Mouse (Mus musculus) erythroblast, adult 5-6 weeks (primary cell): ENCODE measurements at regions not wholly inside any gene's neighbourhood (a gene's known extent, or its start where the extent isn't known, plus 50 kb on each side); places are given as distances from the start of the nearest gene placed in this dataset.

Experiments used
- ATAC-seq: replicated peaks from 2 replicates; pipeline ENCODE4 v1.8.0; 2016; ENCODE audit warnings: moderate number of reproducible peaks, mild to moderate bottlenecking, moderate TSS enrichment, inconsistent platforms; ENCODE audit not compliant: poor library complexity, low FRiP score, severe bottlenecking

DNA sequence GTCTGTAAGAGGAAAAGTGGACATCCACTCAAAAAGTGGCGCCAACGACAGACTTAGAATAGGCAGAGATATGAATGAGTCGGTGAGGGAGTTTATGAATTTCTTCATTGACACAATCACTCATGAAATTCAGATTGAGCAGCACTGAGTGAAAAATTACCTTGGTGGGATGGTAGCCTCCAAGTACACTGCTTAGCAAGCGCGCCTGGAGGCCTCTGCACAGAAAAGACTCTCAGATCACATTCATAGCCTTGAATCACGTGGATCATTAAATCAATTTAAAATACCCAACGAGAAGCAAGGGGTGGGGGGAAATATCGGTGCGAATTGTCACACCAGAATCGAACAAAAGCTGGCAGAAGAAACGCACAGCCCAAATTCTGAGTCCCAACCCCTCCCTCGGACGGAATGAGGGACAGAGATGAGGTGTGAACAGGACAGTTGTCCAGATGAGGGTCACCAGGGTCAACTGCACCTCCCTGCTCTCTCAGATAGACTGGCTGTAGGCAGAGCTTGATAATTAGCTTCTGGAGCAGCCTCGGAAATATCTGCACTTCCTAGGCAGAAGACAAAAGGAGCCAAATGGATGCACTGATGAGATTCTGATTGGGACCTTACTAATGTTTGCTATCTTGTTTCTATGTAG lies 113.5 kb upstream of the Cdkn3 start:
- no peak for ATAC-seq

DNA sequence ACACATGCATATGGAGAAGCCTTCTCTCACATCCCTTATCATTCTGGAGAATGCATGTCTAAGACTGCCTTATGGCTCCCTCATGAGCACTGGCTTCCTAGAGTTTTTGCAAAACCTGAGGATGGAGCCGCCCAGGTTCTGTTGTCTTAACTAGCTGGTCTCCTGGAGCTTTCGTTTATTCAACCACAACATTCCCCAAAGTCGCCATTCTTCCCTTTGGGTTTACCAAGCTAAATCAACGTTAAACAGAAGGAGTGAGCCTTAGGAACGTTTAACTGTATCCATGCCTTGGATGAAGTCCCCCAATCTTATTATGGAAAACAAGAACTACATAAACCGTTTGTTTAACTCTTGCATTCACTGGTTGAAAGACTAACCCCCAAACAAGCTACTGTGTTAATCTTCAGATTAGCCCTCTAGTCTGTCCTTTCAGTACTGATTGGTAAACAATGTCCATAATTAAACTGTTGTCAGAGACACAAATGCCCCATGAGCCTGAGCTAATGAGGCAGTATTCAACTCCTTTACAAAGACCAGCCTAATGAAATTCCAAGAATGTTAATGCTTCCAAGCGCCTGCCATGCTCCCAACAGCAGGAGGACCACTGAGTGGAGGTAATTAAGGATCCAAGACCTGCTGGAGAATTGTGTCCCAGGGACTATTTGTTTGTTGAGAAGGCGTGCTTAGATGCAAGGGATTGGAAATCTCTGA lies 121.1 kb upstream of the Cdkn3 start:
- no peak for ATAC-seq

DNA sequence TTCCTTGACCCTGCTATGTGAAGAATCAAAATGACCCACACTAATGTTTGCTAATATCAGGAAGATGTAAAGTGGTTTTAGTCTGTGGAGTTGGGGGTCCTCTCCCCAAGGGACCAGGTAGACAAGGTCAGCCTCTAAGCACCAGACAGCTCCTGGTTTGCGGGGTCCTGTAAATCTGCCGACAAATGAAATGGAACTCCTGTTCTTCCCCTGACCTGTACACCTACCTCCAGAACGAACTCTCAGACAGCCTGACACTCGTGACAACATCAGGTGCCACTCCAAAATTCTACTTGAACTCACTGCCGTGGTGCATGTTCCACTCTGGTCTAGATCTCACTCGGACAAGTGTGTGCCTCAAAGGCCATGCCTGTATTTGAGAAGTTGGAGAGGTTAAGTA lies 121.8 kb upstream of the Cdkn3 start:
- ATAC-seq: no peak

DNA sequence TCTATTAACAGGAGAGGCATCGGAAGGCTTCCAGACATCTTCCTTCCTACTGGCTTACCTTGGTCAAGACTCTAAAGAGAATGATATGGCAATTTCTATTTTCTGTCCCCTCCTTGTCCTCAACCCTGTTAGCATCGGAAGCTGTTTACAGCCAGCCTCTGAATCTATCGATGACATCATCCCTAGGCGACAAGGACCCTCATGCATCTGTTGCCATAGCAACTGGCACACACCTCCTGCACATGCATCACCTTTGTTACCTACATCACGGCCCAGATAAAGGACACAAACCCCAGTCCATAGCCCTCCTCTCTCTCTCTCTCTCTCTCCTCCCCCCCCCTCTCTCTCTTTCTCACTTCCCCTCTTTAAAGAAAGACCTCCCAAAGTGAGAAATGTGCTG lies 123.1 kb upstream of the Cdkn3 start:
- no peak for ATAC-seq

DNA sequence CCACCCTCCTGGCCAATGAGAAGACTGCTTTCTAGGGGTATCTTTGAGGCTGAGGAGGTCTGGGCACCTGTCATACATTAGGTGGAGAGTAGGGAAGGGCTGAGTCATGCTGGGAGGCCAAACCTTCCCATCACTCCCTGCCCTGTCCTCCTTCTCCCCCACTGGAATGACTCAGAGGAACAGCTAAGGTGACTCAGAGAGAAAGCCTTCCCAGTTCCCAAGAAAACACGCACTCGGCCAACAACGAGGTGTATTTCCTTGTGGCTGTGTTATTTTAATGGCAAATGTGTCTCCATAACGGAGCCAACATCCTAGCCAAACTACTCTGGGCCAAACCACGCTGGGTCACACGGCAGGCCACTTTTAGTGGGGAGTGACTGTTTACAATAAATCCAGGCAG lies 124.0 kb upstream of the Cdkn3 start:
- ATAC-seq: no peak

DNA sequence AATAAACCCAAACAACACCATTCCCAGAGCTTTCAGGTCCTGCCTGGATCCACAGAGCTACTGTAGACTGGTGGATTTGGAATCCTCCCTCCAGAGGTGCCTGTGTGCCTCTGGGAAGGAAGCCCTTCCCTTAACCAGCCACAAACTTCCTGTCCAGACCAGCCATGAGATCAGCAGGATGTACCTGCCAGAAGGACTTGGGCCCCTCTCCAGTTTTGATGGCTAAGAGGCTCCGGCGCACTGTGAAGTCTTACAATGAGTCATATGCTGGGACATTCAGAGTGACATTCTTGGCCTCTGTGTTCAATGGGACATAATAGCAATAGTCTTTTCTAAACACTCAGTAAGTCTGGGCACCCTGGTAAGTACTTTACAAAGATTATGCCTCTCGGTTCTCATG lies 125.0 kb upstream of the Cdkn3 start:
- ATAC-seq: no peak

DNA sequence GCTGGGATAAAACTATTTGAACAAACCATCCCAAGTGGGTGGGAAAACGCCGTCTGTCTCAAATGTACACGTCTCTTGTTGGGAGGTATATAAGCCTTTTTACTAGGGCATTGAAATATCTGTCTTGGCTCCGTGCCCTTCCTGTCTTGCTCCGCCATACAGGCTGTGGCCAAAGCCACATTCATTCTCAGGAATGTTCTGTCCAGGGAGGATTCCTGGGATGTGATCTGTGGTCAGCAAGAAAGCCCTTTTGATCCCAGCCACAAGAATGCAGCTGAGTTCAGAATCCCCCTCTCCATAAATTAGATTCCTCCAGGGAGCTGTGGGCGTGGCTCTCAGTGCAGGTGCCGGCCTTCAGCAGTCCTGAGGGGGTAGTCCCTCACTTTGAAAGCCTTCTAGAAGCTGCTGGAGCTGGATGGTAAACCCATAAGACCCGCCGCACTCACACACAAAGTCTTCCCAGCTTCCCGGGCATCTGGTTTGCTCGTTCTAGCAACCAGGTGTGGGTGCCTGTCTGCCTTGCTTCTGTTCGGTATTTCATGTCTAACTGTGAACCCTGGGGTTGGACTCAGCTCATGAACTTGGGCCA lies 125.6 kb upstream of the Cdkn3 start:
- ATAC-seq: no peak

DNA sequence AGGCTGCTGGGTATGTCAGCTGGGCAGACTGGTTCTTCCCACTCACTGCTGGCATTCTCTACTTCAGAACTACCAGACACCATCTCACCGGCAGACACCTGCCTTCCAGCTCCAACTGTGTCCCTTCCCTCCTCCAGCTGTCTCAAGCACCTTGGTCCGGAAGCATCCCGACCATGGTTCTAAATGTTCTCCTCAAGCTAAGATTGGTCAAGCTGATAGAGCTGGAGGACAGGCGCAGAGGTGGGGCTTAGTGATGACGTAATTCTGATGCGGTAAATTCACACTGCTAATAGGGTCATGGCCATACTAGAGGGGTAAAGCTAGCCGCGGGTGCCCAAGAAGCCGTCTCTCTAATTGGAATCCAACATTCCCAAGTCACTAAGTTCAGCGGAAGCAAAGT lies 126.1 kb upstream of the Cdkn3 start:
- ATAC-seq: no peak

DNA sequence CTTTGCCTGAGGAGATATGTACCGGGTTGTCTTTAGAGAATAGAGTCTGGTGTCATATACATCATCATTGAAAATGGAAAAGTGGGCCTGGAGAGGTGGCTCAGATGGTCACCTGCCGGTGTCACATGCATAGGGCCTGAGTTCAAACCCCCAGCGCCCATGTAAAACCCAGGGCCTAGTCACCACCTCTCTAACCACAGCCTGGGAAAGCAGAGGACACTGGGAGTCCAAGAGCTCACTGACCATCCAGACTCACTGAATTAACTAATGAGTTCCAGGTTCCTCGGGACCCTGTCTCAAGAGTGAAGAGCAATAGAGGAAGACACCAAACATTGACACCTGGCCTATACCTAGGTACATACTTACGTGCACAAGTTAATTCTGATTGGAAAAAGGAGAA lies 132.7 kb upstream of the Cdkn3 start:
- ATAC-seq: no peak

DNA sequence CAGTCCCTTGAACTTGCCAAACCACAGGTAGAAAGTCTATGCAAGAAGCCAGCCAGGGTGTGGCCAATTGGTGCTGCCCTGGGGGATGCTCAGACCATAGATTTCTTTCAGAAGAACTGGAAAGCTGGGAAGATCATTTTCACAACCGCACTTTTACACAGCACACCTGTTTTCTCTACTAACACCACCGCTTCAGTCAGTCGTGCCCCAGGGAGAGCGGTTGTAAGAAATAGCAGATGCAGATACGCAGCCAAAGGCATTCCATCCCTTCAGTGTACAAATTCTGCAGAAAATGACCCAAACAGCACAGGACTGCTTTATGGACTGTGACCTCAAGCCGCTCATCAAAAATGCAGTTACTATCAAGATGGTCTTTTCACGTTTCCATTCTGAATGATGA lies 134.6 kb upstream of the Cdkn3 start:
- ATAC-seq: no peak

DNA sequence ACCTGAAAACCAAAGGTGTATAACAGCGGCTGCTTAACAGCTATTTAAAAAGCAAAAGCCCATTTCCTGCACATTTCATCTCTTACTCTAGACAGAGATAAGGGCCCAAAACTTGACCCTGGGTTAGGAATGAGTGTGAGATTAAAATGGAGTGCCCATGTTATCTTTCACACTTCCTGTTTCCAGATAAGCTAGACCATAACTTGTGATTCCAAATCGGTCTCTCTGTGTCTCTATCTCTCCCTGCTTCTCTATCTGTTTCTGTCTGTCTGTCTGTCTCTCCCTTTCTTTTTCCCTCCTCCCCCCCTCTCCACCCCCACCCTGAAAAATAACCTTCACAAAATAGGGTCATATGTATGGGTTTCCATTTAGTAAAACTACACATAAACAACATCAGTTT lies 136.7 kb upstream of the Cdkn3 start:
- no peak for ATAC-seq

DNA sequence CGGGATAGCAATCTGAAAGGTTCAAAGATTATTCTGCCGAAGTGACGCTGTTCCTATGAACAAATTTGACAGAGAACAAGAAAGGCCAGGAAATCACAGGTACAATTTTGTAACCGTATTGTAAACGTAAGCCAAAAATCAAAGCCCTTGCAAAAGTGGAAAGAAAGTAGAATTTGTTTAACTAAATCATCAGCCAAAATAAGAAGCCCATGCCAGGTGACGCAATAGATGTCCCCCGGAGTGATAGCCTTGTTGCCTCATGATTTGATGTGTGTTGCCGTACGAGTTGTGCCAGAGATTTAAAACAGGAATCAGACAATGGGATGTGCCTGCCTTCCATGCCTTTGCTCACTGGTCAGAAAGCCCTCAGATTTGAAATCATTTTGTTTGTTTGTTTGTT lies 144.3 kb upstream of the Cdkn3 start:
- no peak for ATAC-seq

DNA sequence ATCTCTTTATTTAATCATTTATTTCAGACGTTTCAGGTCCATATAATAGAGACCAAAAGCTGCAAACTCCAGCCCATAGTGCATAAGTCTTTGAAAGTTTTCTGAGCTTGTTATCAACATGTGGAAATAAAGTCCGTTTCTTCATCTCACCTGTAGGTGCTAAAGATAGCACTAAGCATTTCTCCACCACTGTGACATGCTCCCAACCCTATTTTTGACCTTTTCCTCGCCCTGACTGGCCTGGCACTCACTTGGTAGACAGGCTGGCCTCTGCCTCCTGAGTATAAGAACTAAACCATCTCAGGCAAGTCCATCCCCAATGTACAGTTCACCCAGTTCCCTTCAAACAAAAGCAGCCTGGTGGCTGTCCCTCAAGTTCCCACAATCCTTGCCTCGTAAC lies 145.4 kb upstream of the Cdkn3 start:
- no peak for ATAC-seq

DNA sequence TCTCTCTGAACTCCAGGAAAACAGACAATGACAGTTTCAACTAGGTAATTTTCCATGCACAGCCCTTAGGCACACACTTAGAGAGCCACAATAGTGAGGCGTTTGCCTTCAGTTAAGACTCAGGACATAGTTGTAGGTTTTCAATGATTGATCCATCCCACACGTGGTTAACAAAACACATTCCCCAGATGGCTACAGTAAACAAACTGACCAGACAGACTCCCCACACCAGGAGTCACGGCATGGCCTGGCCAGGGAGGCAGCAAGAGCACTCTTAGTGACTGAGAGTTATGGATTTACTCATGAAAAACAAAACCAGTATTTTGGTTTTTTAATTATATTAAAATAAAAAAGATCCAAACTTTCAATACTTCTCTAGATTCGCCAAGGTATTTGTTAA lies 146.6 kb upstream of the Cdkn3 start:
- no peak for ATAC-seq

DNA sequence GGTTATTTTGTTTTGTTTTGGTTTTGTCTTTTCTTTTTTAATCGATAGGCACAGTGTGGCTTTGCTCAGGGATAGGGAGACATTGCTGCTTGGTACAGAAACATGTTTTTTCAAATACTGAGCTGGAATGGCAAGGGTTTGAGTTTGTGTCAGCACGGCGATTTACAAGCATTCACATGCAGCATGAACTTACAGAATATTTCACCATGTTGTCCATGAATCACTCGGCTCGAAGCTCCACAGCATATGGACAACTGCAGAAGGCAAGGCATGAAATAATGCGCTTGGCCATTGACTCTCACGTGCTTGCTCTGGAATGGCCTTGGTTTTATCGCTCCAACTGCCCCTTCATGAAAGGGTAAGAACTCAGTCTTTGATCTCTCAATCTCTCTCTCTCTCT lies 147.1 kb upstream of the Cdkn3 start:
- ATAC-seq: no peak

DNA sequence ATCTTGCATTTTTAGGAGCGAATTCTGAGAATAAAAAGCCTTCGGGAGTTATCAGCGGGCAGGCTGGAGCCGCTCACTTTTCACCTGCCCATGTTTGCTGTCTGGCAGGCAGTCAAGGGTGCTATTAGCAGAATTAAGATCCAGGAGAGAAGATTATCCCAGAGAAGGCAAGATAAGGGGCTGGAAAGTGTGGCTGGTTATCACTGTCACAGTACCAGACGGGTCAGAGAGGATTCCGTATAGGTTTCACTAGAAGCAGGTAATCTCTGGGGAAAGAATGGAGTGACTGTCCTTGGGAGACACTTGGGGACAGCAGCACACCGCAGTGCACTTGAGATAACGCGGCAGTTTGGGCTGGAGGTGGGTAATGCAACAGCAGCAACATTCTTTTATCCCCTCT lies 147.8 kb upstream of the Cdkn3 start:
- no peak for ATAC-seq

DNA sequence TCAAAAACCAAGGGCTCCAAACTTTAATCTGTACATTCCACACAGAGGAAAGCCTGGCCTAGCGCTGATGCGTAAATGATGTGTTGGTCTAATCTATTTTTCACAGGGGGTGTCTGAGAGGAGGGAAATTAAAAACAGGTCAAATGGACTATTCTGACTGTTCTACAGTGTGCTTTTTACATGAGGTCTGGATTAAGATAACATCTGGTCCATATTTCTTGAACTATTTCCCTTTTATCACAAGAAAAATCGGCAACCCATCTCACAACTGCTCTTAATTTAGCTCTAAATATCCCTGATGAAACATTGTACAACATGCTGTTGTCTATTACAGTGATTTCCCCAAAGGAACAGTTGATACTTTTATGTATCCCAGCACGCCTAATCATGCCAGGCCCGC lies 149.4 kb upstream of the Cdkn3 start:
- ATAC-seq: no peak

DNA sequence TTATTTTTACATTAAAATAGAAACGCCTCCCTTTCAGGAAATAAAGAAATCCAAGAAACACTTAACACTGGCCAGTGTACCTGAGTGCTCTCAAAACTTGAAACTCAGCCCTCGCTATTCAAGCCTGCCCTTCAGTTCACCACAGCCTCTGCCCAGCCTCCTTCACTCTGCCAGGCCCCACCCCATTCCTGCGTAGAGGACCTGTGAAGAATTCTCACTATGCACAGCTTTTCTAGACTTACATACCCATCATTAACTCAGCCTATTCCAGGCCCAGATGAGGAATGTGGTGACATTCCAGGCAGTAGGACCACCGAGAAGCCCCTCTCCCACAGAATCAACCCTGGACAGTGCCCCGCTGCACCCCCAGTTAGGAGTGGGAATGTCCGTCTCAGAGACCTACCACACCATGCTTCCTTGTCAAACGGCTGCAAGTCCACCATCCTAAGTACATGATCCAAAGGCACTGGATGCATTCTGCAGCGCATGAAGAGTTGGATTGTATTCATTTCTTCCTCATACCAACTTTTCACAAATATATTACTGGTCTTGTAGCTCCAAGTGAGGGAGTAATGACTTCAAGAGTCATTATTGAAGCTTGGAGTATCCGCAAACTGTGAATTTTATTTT lies 150.0 kb upstream of the Cdkn3 start:
- no peak for ATAC-seq

DNA sequence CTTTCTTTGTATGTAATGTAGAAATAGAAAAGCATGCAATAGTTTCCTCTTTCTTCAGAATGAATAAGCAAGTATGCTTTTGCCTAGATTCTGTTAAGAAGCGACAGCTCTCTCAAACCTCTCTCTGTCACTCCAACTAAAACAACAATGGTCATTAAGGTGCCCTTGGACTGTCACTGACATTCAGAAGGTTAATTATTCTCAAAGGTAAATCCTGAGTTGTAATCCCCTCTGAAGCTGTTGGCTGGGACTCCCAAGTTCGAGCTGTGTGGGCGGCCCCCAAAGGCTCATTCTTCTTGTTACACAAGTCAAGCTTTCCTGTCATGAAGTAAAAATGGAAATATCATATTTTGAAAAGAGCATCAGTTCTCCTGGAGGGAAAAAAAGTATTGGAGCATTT lies 153.6 kb upstream of the Cdkn3 start:
- no peak for ATAC-seq

DNA sequence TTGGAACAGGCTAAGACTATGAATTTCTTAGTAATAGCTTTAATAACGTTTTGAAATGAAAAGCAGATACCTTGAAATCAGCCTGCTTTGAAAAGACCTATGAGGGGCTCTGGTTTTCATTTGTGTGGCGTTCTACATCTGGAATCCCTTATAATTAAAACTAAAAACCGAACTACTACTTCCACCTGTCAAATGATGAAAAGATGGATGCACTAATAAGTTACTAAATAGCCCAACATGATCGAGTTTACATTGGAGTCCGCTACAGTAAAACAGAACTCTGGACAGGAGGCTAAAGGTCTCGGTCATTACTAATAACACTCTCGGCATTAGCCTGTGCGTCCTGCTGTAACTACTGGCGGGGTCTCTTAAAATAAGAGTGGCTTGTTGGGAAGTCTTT lies 154.3 kb upstream of the Cdkn3 start:
- ATAC-seq: no peak

DNA sequence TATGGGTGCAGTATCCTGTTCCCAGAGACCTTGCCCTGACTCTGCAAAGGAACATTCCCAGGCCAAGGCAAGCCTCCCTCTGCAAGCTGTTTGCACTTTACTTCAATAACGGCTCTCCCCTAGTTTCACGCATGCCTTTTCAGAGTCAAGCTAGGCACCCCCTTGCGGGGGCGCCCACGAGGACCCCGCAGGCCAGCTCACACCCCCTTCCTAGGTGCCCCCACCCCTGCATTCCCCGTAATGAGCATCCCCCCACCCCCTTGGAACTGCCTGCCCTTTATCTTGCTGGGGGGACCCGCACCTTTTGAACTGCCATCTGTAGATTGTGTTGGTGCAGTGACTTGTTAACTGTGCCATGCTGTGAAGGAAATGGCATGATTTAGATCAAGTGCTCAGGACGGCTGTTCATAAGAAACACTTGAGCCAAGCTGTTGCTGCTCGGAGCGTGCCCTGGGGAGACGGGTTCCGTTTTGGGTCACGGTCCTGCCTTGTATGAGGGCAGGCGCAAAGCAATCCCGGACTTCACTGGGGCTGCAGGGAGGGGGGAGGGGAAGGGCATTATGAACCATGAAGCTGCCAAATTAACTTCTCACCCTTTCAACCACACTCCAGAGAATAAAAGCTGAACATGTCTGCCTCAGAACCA lies 155.3 kb upstream of the Cdkn3 start:
- no peak for ATAC-seq
